Mouse (Mus musculus) forebrain, embryonic 13.5 days (tissue): Measurements from ENCODE around the gene Pcmt1. TPM values are rescaled to one million over a fixed set of nuclear protein-coding genes. Genes with fewer than 3 reads are reported as not detected.

ENCODE experiments used
- ATAC-seq: fragments of 200-750 bp; cut with Nextera tagmentation; 2 replicates; pipeline ENCODE4 v1.8.0; 2017
- H3K27ac ChIP-seq: fragments of 300-500 bp; sonication (generic); 2 replicates; pipeline ENCODE4 v1.5.1; 2015; ENCODE audit warnings: inconsistent platforms, mild to moderate bottlenecking, moderate library complexity
- H3K27me3 ChIP-seq: fragments of 300-500 bp; sonication (generic); 2 replicates; pipeline ENCODE4 v1.6.1; 2015; ENCODE audit warnings: mild to moderate bottlenecking, inconsistent platforms
- H3K36me3 ChIP-seq: fragments of 300-500 bp; sonication (generic); 2 replicates; pipeline ENCODE4 v1.6.1; 2015; ENCODE audit warnings: mild to moderate bottlenecking, inconsistent platforms; ENCODE audit not compliant: poor library complexity, severe bottlenecking
- H3K4me1 ChIP-seq: fragments of 300-500 bp; sonication (generic); 2 replicates; pipeline ENCODE4 v1.6.1; 2015; ENCODE audit warnings: inconsistent platforms
- H3K4me2 ChIP-seq: fragments of 300-500 bp; sonication (generic); 2 replicates; pipeline ENCODE4 v1.6.1; 2015; ENCODE audit warnings: inconsistent platforms, mild to moderate bottlenecking, moderate library complexity
- H3K4me3 ChIP-seq: fragments of 300-500 bp; sonication (generic); 2 replicates; pipeline ENCODE4 v1.5.1; 2015; ENCODE audit warnings: mild to moderate bottlenecking, inconsistent platforms
- H3K9ac ChIP-seq: fragments of 300-500 bp; sonication (generic); 2 replicates; pipeline ENCODE4 v1.6.1; 2015; ENCODE audit warnings: mild to moderate bottlenecking, inconsistent platforms
- H3K9me3 ChIP-seq: fragments of 300-500 bp; sonication (generic); replicated peaks from 2 replicates; pipeline ENCODE4 v1.6.1; 2016; ENCODE audit warnings: inconsistent platforms
- WGBS: fragments of 180-500 bp; shearing (Covaris S2); methylation state at CpG from one replicate; pipeline ENCODE4 v1.1.7; 2015; 5-methylcytosine and 5-hydroxymethylcytosine counted together
- polyA plus RNA-seq: library from polyadenylated mRNA; unstranded; fragments of >200 nt; fragmentation: Nextera tagmentation; extraction: Ambion mirVana; gene quantifications from 2 replicates; pipeline ENCODE4 v1.2.1, GENCODE M21; 2015

Pcmt1 gene
- polyA plus RNA-seq, 1 experiment from 2014 or later: 160 TPM

- no peak overlapping the region for H3K4me2 ChIP-seq
- no peak overlapping the region for H3K27ac ChIP-seq
- no peaks in the 10 kb centered on the region for H3K36me3 ChIP-seq
- H3K9ac ChIP-seq: no peak overlapping the region
- 0 out of 2 replicates have a peak, but pooled peaks cover 2% of the 10 kb centered on the region for H3K27me3 ChIP-seq
- 49% methylated on average over 11 of the region's 11 CpGs for WGBS
- H3K4me3 ChIP-seq: no peak overlapping the region
- H3K4me1 ChIP-seq: 0 out of 2 replicates have a peak, but pooled peaks cover 8% of the 10 kb centered on the region
- peak; percentile 86 for ATAC-seq
- H3K9me3 ChIP-seq: no peaks in the 10 kb centered on the region
These were observed 98.6 kb downstream of the Pcmt1 start for GRCm38 (mm10) chr10:7582157-7582890.

DNA sequence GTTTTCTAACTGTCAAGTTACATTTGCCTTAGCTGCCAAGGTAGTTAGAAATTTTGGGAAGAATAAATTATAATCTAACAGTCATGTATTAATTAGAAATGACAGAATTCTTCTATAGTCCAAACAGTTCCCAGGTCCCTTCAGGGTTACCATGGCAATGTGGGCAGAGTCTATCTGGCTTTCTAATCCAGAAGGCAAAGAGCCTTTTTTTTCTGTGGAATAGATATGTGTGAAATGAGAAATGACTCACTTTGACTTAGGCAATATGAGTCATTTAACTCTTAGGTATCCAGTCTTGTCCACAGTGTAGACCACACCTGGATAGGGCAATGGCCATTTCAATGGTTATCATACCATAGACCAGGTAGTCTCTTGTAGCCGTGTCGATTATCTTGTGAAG, 99.5 kb downstream of the Pcmt1 start:
- Histone ChIP-seq H3K4me1 (0 out of 2 replicates have a peak, but pooled peaks cover 8% of the 10 kb centered on the region), H3K4me3 (no peak overlapping the region), H3K9me3 (no peaks in the 10 kb centered on the region), H3K27ac (no peak overlapping the region), H3K9ac (no peak overlapping the region), H3K27me3 (0 out of 2 replicates have a peak, but pooled peaks cover 2% of the 10 kb centered on the region), H3K4me2 (no peak overlapping the region), H3K36me3 (no peaks in the 10 kb centered on the region)
- no peak for ATAC-seq
- WGBS: 94% methylated on average over 2 of the region's 2 CpGs

Other genes with a start within 250 kb of the Pcmt1 start
- gene Ulbp1, start 207.5 kb downstream of the Pcmt1 start, polyA plus RNA-seq: 0.62 and 0.71 TPM in 2 replicates
- gene Lrp11, start 91.3 kb downstream of the Pcmt1 start, polyA plus RNA-seq: 20.4 and 20.8 TPM in 2 replicates
- 54.0 and 58.6 TPM in 2 replicates for gene Nup43, start 13.6 kb downstream of the Pcmt1 start, polyA plus RNA-seq
- gene Lats1, start 78 bp upstream of the Pcmt1 start, polyA plus RNA-seq: 10.0 and 10.5 TPM in 2 replicates
- 50.0 and 52.3 TPM in 2 replicates for gene Katna1, start 44.9 kb upstream of the Pcmt1 start, polyA plus RNA-seq
- 49.3 and 55.3 TPM in 2 replicates for gene Ginm1, start 111.7 kb upstream of the Pcmt1 start, polyA plus RNA-seq
- 51.1 and 57.7 TPM in 2 replicates for gene Ppil4, start 111.8 kb upstream of the Pcmt1 start, polyA plus RNA-seq
- 0.06 TPM in 1 of 2 replicates, not detected in the other for gene Zc3h12d, start 151.3 kb upstream of the Pcmt1 start, polyA plus RNA-seq